Mouse (Mus musculus): ENCODE measurements around the gene Gap43. TPM values are rescaled to one million over a fixed set of nuclear protein-coding genes. Genes with fewer than 3 reads are reported as not detected.

Gap43 gene
- total and polyA plus RNA-seq, 3 experiments: not detected

DNA sequence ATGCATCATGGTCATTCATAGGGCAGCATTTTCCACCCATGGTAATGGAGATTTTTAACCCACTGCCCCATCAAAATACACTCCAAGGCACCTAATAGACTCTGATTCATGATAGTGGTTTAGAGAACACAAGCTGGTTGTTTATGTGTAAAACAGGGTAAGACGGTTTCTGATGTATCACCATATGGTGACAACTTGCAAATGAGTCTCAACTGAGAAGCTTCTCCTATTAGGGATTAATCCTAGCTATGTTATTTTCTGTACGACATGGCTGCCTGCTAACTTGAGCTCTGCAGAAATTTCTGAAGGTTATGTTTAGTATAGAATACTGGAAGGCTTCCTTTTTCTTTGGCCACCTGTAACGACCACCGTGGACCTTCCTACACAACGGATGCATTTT, 21.1 kb downstream of the Gap43 start:
- H3K79me2 ChIP-seq (replicated peaks; ENCODE audit: control insufficient read depth, extremely low read depth, insufficient read depth, poor library complexity, severe bottlenecking): no peaks in the 10 kb centered on the region
- H3K4me1 ChIP-seq (ENCODE audit: control insufficient read depth in 1 of 2, insufficient read depth in 2 of 2): no peaks in the 10 kb centered on the region
- dilution Hi-C loops (cut with MboI; ENCODE audit: extremely low pct_ligation_motif_present, extremely low pct_unique_long_range_greater_than_20kb, low sequenced_read_pairs) (no loop called here), in situ Hi-C loops (cut with MboI; ENCODE audit: low pct_ligation_motif_present, low pct_unique_long_range_greater_than_20kb, low sequenced_read_pairs) (no loop called here)
- no peaks in the 10 kb centered on the region for H3K27me3 ChIP-seq (replicated peaks)
- H3K9me3 ChIP-seq (replicated peaks; ENCODE audit: low read length): no peaks in the 10 kb centered on the region
- no peak overlapping the region for H3K4me3 ChIP-seq (replicated peaks in 1 of 3; ENCODE audit: low read depth in 2 of 3, low read length in 2 of 3, poor library complexity in 1 of 3)
- no peak overlapping the region for H3K4me2 ChIP-seq (ENCODE audit: insufficient read depth, low read depth, poor library complexity, severe bottlenecking)
- H3K9ac ChIP-seq (ENCODE audit: insufficient read depth, low read depth): no peak overlapping the region
- TF ChIP-seq JUN (IDR thresholded peaks at IDR 0.05; ENCODE audit: insufficient read depth, low read depth, low read length) (no peak), MYC (IDR thresholded peaks at IDR 0.05; ENCODE audit: low read depth, low read length) (no peak), IRF4 (IDR thresholded peaks at IDR 0.05; ENCODE audit: low read depth, low read length) (no peak), TBP (conservative IDR thresholded peaks at IDR 0.05; ENCODE audit: low read depth, low read length) (no peak), TCF12 (IDR thresholded peaks at IDR 0.05; ENCODE audit: low read depth, low read length) (no peak), USF2 (conservative IDR thresholded peaks at IDR 0.05; ENCODE audit: low read depth, low read length) (no peak), MXI1 (IDR thresholded peaks at IDR 0.05; ENCODE audit: low read depth, low read length) (no peak), POLR2A (IDR thresholded peaks at IDR 0.05; ENCODE audit: low read depth, low read length) (no peak), ZC3H11A (IDR thresholded peaks at IDR 0.05; ENCODE audit: low read depth, low read length) (no peak), PAX5 (IDR thresholded peaks at IDR 0.05; ENCODE audit: low read length) (no peak), ETS1 (conservative IDR thresholded peaks at IDR 0.05; ENCODE audit: low read depth, low read length) (no peak), HCFC1 (IDR thresholded peaks at IDR 0.05; ENCODE audit: low read depth, low read length) (no peak)
- H3K36me3 ChIP-seq (replicated peaks in 1 of 2; ENCODE audit: control insufficient read depth in 1 of 2, insufficient read depth in 1 of 2, low read length in 1 of 2): no peaks in the 10 kb centered on the region
- no peak overlapping the region for H3K27ac ChIP-seq (ENCODE audit: insufficient read depth, low read depth)
- no peak for DNase-seq (ENCODE audit: extremely low read depth)

DNA sequence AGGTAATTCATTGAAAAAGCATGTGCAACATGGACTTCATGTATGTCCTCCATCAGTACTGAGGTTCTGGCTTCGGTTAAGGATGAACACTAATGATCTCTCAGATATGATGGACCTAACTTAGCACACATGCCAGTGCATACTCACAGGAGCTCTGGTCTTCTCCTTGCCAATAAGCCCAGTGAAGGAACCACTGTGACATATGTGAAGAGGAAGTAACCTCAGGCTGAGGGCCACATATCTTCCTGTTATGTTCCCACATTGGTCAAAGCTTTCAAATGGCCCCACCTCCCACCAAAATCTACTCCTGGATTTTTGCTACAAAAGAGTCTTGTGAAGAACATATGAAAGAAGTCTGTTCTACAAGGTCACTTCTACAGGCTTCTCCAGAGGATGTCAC, 28.3 kb downstream of the Gap43 start:
- no peak overlapping the region for H3K9ac ChIP-seq (ENCODE audit: insufficient read depth, low read depth)
- dilution Hi-C loops (cut with MboI; ENCODE audit: extremely low pct_ligation_motif_present, extremely low pct_unique_long_range_greater_than_20kb, low sequenced_read_pairs) (no loop called here), in situ Hi-C loops (cut with MboI; ENCODE audit: low pct_ligation_motif_present, low pct_unique_long_range_greater_than_20kb, low sequenced_read_pairs) (no loop called here)
- no peaks in the 10 kb centered on the region for H3K27me3 ChIP-seq (replicated peaks)
- no peak overlapping the region for H3K4me2 ChIP-seq (ENCODE audit: insufficient read depth, low read depth, poor library complexity, severe bottlenecking)
- no peaks in the 10 kb centered on the region for H3K36me3 ChIP-seq (replicated peaks in 1 of 2; ENCODE audit: control insufficient read depth in 1 of 2, insufficient read depth in 1 of 2, low read length in 1 of 2)
- H3K4me3 ChIP-seq (replicated peaks in 1 of 3; ENCODE audit: low read depth in 2 of 3, low read length in 2 of 3, poor library complexity in 1 of 3): no peak overlapping the region
- H3K79me2 ChIP-seq (replicated peaks; ENCODE audit: control insufficient read depth, extremely low read depth, insufficient read depth, poor library complexity, severe bottlenecking): no peaks in the 10 kb centered on the region
- no peak for DNase-seq (ENCODE audit: extremely low read depth)
- no peak overlapping the region for H3K27ac ChIP-seq (ENCODE audit: insufficient read depth, low read depth)
- H3K9me3 ChIP-seq (replicated peaks; ENCODE audit: low read length): no peaks in the 10 kb centered on the region
- no peak for TF ChIP-seq RCOR1 (conservative IDR thresholded peaks at IDR 0.05; ENCODE audit: low read depth, low read length)
- TF ChIP-seq TBP (conservative IDR thresholded peaks at IDR 0.05; ENCODE audit: low read depth, low read length): no peak
- no peak for TF ChIP-seq E2F4 (IDR thresholded peaks at IDR 0.05; ENCODE audit: insufficient replicate concordance, low read depth, low read length)
- H3K4me1 ChIP-seq (ENCODE audit: control insufficient read depth in 1 of 2, insufficient read depth in 2 of 2): peaks cover 0 to 3% of the 10 kb centered on the region in 2 experiments; a peak in 1 of 4 replicates

GRCm38 (mm10) chr16:42308761-42309160, 31.7 kb downstream of the Gap43 start:
- Histone ChIP-seq H3K79me2 (replicated peaks; ENCODE audit: control insufficient read depth, extremely low read depth, insufficient read depth, poor library complexity, severe bottlenecking) (no peaks in the 10 kb centered on the region), H3K27ac (ENCODE audit: insufficient read depth, low read depth) (no peak overlapping the region), H3K36me3 (replicated peaks in 1 of 2; ENCODE audit: control insufficient read depth in 1 of 2, insufficient read depth in 1 of 2, low read length in 1 of 2) (no peaks in the 10 kb centered on the region), H3K9me3 (replicated peaks; ENCODE audit: low read length) (no peaks in the 10 kb centered on the region), H3K4me3 (replicated peaks in 1 of 3; ENCODE audit: low read depth in 2 of 3, low read length in 2 of 3, poor library complexity in 1 of 3) (no peak overlapping the region), H3K4me1 (ENCODE audit: control insufficient read depth in 1 of 2, insufficient read depth in 2 of 2) (peaks cover 0 to 3% of the 10 kb centered on the region in 2 experiments; a peak in 1 of 4 replicates), H3K27me3 (replicated peaks) (no peaks in the 10 kb centered on the region), H3K4me2 (ENCODE audit: insufficient read depth, low read depth, poor library complexity, severe bottlenecking) (no peak overlapping the region), H3K9ac (ENCODE audit: insufficient read depth, low read depth) (no peak overlapping the region)
- no peak for DNase-seq (ENCODE audit: extremely low read depth)
- dilution Hi-C loops (cut with MboI; ENCODE audit: extremely low pct_ligation_motif_present, extremely low pct_unique_long_range_greater_than_20kb, low sequenced_read_pairs): no loop called here
- in situ Hi-C loops (cut with MboI; ENCODE audit: low pct_ligation_motif_present, low pct_unique_long_range_greater_than_20kb, low sequenced_read_pairs): no loop called here
- no peak for TF ChIP-seq MXI1 (IDR thresholded peaks at IDR 0.05; ENCODE audit: low read depth, low read length)
